Mouse (Mus musculus) lung, postnatal 10 days (tissue): ENCODE results near the gene Pik3r1.

Experiments used
- DNase-seq: peaks from one replicate; pipeline ENCODE4 v3.0.0; 2021

The Pik3r1 gene

DNA sequence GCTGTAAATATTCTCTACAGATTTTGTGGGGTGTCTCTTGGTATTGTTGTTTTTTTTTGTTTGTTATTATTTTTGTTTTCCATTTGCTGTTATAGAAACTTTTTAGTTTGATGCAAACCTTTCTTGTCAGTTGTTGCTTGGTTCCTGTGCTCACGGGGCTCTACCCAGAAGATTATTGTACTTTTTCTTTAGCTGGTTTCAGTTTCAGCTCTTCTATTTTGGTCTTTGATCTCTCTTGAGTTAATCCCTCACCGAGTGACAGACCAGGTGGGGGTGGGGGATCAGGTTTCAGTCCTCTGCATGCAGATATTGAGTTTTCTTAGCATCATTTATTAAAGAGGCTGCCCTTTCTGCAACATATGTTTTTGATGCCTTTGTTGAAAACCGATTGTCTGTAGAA is 99.2 kb downstream of the Pik3r1 start:
- no peak for DNase-seq

DNA sequence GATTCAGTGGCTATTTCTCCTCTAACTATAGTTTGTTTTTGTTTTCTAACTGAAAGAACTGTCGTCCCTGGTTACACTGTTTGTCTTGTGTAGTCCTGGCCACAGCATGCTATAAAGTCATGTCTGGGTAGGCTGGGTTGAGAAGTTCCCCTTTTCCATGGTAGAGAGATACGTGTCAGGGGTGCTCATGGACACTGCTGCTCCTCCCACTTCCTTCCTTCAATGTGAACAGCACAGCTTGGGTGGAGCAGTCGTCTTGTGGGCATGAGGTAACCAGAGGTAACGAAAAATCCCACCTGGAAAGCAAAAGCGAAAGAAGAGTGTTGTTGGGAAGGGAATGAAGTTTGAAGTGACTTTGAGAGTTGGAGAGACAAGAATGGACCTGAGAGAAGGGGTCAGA is 104.0 kb downstream of the Pik3r1 start:
- DNase-seq, result no peak

DNA sequence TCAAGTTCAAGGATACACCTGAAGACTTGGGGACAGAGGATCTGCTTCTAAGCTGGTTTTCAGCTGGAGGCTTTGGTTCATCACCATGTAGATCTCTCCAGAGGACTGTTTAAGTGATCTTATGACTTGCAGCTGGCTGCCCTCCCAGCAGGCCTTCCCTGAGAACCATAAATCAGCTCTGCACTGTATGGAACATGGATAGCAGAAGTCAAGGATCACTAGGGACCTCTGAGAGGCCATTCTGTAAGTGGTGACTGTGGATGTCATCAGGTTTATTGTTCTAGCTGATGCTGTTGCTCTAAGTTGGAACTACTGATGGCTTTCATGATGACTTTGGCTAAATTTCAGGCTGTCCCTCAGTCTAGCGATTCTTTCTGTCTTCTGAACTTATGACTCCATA is 105.1 kb downstream of the Pik3r1 start:
- no peak for DNase-seq

DNA sequence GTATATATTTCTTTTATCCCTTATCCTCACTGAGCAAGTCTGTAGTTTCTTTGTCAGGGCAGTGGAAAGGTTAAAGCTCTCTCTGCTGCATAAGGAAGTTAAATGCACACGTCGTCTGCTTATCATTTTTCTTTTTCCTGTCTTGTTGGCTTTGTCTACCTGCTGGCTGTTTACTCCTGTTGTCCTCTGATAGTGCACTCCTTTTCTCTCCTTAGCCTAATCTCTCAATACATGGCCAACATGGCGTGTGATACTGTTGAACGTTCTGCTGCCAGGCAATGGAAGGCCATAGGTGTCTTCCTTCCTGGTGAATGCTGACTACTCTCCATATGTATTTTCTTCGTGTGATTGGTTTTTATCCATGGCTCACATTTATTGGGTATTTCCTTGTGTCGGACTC is 106.5 kb downstream of the Pik3r1 start:
- DNase-seq, result no peak

DNA sequence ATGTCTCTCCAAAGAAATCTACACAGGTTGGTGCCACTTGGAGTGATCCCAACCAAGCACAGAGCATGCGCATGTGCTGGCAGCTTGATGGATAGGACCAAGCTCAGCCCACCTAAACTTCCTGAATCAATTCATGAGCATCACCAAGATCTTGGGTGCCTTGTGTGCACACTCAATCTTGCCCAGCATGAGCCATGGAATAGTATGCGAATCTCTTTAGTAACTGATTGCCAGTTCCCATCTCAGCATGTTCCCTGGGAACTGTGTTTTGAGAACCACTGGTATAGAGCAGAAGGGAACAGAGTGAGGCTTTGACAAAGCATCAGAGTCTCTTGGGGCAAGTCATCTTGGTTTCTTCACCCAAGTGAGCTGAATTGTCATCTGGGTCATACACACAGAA is 107.8 kb downstream of the Pik3r1 start:
- DNase-seq, result no peak

DNA sequence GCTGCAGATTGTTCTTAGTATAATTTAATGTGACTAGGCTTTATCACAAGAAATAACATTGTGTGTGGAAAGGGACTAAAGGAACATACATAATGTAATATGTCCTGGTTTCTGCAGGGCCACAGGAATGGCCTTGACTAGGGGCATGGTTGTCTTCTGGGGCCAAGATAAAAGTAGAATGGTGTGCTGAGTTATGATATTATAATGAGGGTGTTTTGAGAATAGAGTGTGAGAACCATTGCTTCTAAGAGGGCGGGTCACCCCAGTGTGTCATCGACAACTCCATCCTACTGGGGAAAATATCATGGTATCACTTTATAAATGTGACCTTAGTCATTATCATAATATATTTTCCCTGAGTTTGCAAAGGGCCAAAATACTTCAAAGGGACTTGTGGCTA is 115.9 kb downstream of the Pik3r1 start:
- DNase-seq, result peak; percentile 15

DNA sequence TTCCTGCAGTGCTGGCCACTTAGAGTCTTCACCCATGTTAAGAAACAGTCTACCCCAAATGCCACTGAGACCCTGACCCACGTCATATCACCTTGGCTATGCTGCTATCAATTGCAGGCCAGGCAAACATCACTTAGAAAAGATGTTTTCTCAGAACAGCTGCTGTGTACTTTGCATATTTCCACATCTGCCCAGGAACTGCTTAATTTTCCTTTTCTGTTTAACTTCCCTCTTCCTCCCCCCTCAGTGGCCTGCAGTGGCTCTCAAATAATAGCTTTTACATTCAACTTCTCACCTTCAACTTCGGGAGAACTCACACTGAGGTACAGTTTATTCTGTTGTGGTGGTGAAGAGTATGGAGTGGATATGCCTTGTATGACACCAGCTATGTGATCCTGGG is 126.4 kb downstream of the Pik3r1 start:
- DNase-seq, result no peak

DNA sequence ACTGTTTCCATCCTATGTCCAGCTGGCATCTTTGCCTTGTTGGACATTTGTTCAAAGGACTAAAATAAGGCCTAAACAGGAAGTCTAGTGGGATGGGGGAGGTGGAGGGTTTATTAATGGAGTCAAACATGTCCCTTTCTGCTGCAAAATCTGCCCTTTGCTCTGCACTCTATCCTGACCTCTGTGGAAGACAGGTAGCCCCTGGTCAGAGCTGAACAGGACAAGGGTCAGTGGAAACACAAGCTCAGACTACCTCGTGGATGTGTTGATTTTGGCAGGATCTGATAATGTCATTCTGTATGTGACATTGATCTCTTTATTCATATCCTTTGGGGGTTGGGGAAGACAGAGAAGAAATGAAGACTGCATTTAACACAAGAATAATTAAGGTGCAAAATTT is 132.2 kb downstream of the Pik3r1 start:
- peak; percentile 27 for DNase-seq

DNA sequence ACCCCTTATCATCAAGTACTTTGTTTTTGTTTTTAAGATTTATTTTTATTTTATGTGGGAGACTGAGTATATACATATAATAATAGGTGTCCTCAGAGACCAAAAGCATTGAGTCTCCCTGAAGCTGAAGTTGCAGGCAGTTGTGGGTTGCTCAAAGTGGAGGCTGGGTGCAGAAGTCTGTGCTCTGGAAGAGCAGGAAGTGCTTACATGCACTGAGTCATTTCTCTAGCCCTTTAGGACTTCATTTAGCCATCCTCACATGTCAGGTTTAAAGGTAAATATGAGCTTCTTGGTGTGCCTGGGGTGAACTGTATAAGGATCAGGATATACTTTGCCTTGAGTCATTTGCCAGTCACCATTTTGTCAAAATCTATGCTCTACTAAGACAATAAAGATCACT is 133.6 kb downstream of the Pik3r1 start:
- no peak for DNase-seq

DNA sequence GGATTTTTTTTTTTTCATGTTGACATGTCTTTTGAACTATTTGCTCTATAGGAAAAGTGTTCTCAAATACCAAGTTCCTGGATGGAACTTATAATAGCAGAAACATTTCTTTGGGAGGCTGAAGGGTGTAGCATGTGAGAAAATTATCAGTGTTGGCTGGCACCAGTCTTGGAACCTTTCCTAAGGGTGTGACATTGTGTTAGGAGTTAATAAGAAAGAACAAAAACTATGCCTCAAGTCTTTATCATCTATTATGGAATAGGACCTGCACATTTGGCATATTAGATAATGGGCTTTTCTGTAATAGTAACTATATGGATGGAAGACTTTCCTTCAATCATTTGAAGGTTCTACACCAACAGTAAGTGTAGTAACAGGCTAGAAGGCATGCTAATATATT is 134.4 kb downstream of the Pik3r1 start:
- no peak for DNase-seq

DNA sequence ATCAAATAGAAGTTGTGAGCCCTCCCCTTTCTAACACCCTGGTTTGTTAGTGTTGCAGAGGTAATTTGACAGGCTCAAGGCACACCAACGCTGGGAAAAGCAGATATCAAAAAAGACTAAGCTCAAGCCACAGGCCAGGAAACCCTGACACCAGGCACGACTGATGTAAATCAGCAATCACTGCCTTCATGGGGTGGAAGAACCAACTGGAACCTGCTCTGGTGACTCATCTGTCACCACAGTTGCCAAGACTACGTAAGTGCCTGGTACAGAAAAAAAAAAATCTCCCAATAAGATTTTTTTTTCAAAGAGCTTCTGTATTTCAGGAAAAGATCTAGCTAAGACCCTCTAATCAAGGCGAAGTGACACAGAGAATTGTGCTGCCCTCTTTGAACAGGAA is 135.2 kb downstream of the Pik3r1 start:
- no peak for DNase-seq

DNA sequence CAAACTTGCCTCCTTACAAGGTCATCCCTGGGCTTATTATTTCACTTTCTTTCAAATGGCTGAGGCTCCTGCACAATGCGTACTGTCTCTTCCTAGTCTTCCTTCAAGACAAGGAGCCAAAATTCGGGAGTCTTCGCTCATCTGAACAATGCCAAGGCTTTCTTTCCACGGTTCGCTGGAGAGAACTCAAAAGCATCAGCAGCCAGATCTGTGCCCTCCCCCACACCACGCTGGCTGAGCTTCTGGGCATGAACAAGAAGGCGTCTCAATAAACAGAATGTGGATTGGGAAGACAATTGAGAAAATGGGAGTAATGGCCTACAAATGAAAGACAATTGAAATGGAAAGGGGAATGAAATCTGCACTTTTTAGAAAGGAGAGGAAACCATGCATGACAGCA is 136.5 kb downstream of the Pik3r1 start:
- peak; percentile 9 for DNase-seq
